18 mouse cellular contexts compared by ENCODE assay signal in the genomic region with DNA sequence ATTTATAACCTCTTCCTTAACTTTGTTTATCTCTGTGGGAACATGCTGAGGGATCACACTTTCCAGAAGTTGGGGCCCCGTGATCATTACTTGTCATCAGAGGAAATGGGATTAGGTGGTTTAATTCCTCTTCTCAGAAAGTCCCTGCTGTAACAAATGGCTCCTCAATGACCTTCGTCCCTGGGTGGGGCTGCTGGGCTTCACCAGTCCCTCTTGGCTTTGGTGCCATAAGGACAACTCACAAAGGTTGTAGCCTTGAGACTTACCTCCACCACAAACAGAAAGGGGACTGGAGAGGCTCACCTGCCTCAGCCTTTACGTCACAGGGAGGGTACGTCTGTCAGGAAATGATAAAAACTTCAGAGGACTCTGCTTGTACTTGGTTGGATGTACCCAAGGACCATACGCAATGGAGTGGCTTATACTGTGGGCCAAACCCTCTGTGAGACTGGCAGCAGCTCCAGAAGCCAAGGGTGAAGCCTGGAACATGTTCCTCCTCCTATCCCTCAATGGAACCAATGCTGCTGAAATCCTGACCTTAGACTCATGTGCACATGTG.
DNase-seq lines count a peak whose midpoint lies in the region; ATAC-seq and TF ChIP-seq lines count a peak whose summit lies in the region.
"Had no signal": no experiment of that assay in that cellular context is flagged by ENCODE, and none has a peak within 500 bp of the region (broad histone marks: within the 10 kb centered on the region; RNA-seq: fewer than 3 reads in every experiment).

No protein-coding gene starts in this region.

- 0 out of 2 replicates have a peak, but pooled peaks cover 2% of the 10 kb centered on the region for H3K27me3 ChIP-seq in kidney, embryonic 16.5 days (ENCODE audit: insufficient read depth, low read length)
- peaks cover 3% of the 10 kb centered on the region; the same call in 1 of the 2 replicates for H3K27me3 ChIP-seq in erythroblast, embryonic 14.5 days (ENCODE audit: control insufficient read depth)
- no peaks in the 10 kb centered on the region for H3K27me3 ChIP-seq in intestine, postnatal 0 days (replicated peaks; ENCODE audit: control insufficient read depth, insufficient read depth, low read length)
- H3K27me3 ChIP-seq in liver, embryonic 16.5 days (ENCODE audit: control insufficient read depth, insufficient read depth, low read depth, low read length): no peaks in the 10 kb centered on the region
- H3K27me3 ChIP-seq: forebrain, embryonic 12.5 days had no signal

- no peak overlapping the region for H3K9ac ChIP-seq in kidney, embryonic 16.5 days (replicated peaks; ENCODE audit: low read length)
- H3K9ac ChIP-seq in intestine, postnatal 0 days (ENCODE audit: low read depth, low read length): no peak overlapping the region
- H3K9ac ChIP-seq in liver, embryonic 16.5 days (ENCODE audit: low read depth, low read length): no peak overlapping the region
- H3K9ac ChIP-seq: forebrain, embryonic 12.5 days; hindbrain, embryonic 13.5 days had no signal

- peaks cover 26% of the 10 kb centered on the region; the same call in 1 of the 2 replicates for H3K4me1 ChIP-seq in kidney, embryonic 16.5 days (ENCODE audit: insufficient read depth, low read length)
- H3K4me1 ChIP-seq in erythroblast, embryonic 14.5 days (ENCODE audit: control insufficient read depth): peaks cover 61% of the 10 kb centered on the region
- peaks cover 13% of the 10 kb centered on the region; the same call in 1 of the 2 replicates for H3K4me1 ChIP-seq in intestine, postnatal 0 days (replicated peaks; ENCODE audit: control insufficient read depth, insufficient read depth, low read length)
- no peaks in the 10 kb centered on the region; the same call in 1 of the 2 replicates for H3K4me1 ChIP-seq in liver, embryonic 16.5 days (ENCODE audit: control insufficient read depth, low read depth, low read length)
- H3K4me1 ChIP-seq: forebrain, embryonic 12.5 days had no signal

- 67% methylated on average over 5 of the region's 5 CpGs for WGBS in kidney, embryonic 16.5 days
- WGBS in intestine, postnatal 0 days: 36% methylated on average over 5 of the region's 5 CpGs
- WGBS in liver, embryonic 16.5 days (ENCODE audit: insufficient replicate concordance): 33% methylated on average over 5 of the region's 5 CpGs

- peak overlapping the region; percentile 73; the same call in 1 of the 2 replicates for H3K27ac ChIP-seq in kidney, embryonic 16.5 days (ENCODE audit: low read length)
- no peak overlapping the region for H3K27ac ChIP-seq in intestine, postnatal 0 days (ENCODE audit: low read depth, low read length)
- H3K27ac ChIP-seq in liver, embryonic 16.5 days (ENCODE audit: low read length): peak overlapping the region; percentile 41
- H3K27ac ChIP-seq: forebrain, embryonic 12.5 days; hindbrain, embryonic 13.5 days had no signal

- DNase-seq in kidney, postnatal 25 days: no peak
- DNase-seq in lung, postnatal 14 days: no peak
- DNase-seq in Muller cell, postnatal 12 days (ENCODE audit: inconsistent ontology term): no peak
- DNase-seq: adrenal gland, postnatal 10 days; cerebellum, adult 11 months; cerebellum, postnatal 25 days; embryo, embryonic 11 days; gastrocnemius, postnatal 10 days; heart, adult 11 months; kidney, postnatal 14 days; thymus, postnatal 25 days had no signal

- no peaks in the 10 kb centered on the region for H3K9me3 ChIP-seq in kidney, embryonic 16.5 days (ENCODE audit: low read length)
- no peaks in the 10 kb centered on the region for H3K9me3 ChIP-seq in erythroblast, embryonic 14.5 days (ENCODE audit: control insufficient read depth, low read length)
- H3K9me3 ChIP-seq in intestine, postnatal 0 days (ENCODE audit: control insufficient read depth): no peaks in the 10 kb centered on the region
- H3K9me3 ChIP-seq in liver, embryonic 16.5 days (replicated peaks; ENCODE audit: control insufficient read depth, low read length): no peaks in the 10 kb centered on the region
- H3K9me3 ChIP-seq: forebrain, embryonic 12.5 days; hindbrain, embryonic 13.5 days had no signal

- H3K4me3 ChIP-seq in kidney, embryonic 16.5 days (ENCODE audit: low read length): no peak overlapping the region
- peak overlapping the region; percentile 37 for H3K4me3 ChIP-seq in erythroblast, embryonic 14.5 days (replicated peaks)
- H3K4me3 ChIP-seq in intestine, postnatal 0 days (ENCODE audit: low read depth, low read length): no peak overlapping the region
- no peak overlapping the region for H3K4me3 ChIP-seq in liver, embryonic 16.5 days (ENCODE audit: low read depth, low read length)
- H3K4me3 ChIP-seq: forebrain, embryonic 12.5 days; hindbrain, embryonic 13.5 days had no signal

- H3K4me2 ChIP-seq in kidney, embryonic 16.5 days (replicated peaks; ENCODE audit: low read depth, low read length): no peak overlapping the region
- no peak overlapping the region for H3K4me2 ChIP-seq in intestine, postnatal 0 days (replicated peaks; ENCODE audit: low read depth)
- H3K4me2 ChIP-seq in liver, embryonic 16.5 days (ENCODE audit: low read depth, low read length): no peak overlapping the region
- H3K4me2 ChIP-seq: forebrain, embryonic 12.5 days; hindbrain, embryonic 13.5 days had no signal

- TF ChIP-seq CTCF in intestine, postnatal 0 days (IDR thresholded peaks at IDR 0.05; ENCODE audit: low read depth): no peak

- H3K36me3 ChIP-seq in kidney, embryonic 16.5 days (ENCODE audit: insufficient read depth, low read length): no peaks in the 10 kb centered on the region
- peaks cover 26% of the 10 kb centered on the region for H3K36me3 ChIP-seq in erythroblast, embryonic 14.5 days (ENCODE audit: control insufficient read depth)
- H3K36me3 ChIP-seq in intestine, postnatal 0 days (ENCODE audit: control insufficient read depth, insufficient read depth): no peaks in the 10 kb centered on the region
- no peaks in the 10 kb centered on the region for H3K36me3 ChIP-seq in liver, embryonic 16.5 days (ENCODE audit: control insufficient read depth, insufficient read depth)
- H3K36me3 ChIP-seq: forebrain, embryonic 12.5 days; hindbrain, embryonic 13.5 days had no signal

- no peak for ATAC-seq in kidney, embryonic 16.5 days (ENCODE audit: low FRiP score, low TSS enrichment)
- ATAC-seq in intestine, postnatal 0 days: peak; percentile 66
- ATAC-seq in liver, embryonic 16.5 days (ENCODE audit: low read depth): peak; percentile 83
- ATAC-seq: inflammation-experienced regulatory T-cells, adult 6 months had no signal
